Mouse (Mus musculus): ENCODE data around the gene Foxn1.

DNA sequence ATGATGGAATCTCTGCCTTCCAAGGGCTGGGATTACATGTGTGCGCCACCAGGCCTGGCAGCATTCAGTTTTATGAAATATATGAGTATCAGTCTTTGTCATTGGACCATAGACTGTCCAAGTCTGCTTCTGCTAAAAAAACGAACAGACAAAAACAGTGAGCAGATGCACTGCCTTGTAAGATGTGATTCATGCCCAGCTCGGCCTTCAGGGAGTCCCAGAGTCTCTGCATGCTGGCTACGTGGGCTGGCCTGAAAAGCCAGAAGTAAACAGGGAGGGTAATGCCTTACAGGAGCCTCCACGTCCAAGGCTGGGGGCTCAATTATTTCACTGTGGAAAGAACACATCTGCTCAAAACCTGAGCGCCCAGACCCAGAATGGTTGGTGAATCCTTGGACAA lies 26.5 kb upstream of the Foxn1 start:
- TF ChIP-seq CTCF (IDR thresholded peaks at IDR 0.05; ENCODE audit: control insufficient read depth, insufficient read depth, low read length): no peak
- TF ChIP-seq POLR2A (IDR thresholded peaks at IDR 0.05; ENCODE audit: borderline replicate concordance, control insufficient read depth, low read depth, low read length): no peak

All from bone marrow, adult 2 months (tissue).